Mouse (Mus musculus): ENCODE measurements at regions not wholly inside any gene's neighbourhood (a gene's known extent, or its start where the extent isn't known, plus 50 kb on each side); places are given as distances from the start of the nearest gene placed in this dataset.

DNA sequence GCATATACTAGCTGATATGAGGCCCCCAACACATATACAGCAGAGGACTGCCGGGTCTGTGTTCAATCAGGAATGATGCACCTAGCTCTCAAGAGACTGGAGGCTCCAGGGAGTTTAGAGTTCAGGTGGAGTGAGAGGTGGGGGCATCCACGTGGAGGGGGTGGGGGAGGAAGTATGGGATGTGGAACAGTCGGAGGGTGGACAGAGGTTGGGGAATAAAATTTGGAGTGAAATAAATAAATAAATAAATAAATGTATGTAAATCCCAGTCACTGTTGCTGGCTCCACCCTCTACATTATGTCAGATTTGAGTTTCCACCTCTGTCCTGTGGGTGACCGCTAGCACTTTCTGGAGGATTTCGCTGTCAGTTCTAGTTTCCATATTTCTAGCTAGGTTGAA lies 111.7 kb downstream of the Mbl2 start:
- H3K4me3 ChIP-seq = no peak overlapping the region
- H3K27ac ChIP-seq = no peak overlapping the region
- H3K4me2 ChIP-seq = no peak overlapping the region
- WGBS = 87% methylated on average over 5 of the region's 5 CpGs
- H3K4me1 ChIP-seq = no peaks in the 10 kb centered on the region
- H3K9me3 ChIP-seq = no peaks in the 10 kb centered on the region
- no peak for ATAC-seq (ENCODE audit: insufficient number of reproducible peaks, insufficient read depth, low FRiP score, low TSS enrichment, low read depth)
- H3K27me3 ChIP-seq = no peaks in the 10 kb centered on the region
- no peak overlapping the region for H3K9ac ChIP-seq
- no peaks in the 10 kb centered on the region for H3K36me3 ChIP-seq

DNA sequence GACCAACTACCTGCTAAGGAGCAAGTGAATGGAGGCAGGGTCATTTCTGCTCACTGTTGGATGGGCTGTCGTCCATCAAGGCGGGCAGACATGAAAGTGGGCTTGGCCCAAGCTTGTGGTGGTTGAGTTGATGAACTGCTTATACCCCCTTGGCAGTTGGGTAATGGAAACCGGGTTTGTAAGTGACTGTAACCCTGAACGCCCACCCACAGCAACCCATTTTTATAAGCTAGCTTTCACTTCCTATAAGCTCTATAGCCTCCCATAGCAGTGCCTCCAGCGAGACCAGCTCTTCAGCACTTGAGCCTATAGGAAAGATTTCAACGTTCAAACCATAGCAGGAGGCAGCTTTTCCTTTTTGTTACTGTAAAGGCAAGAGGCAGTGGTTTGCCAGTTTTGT lies 116.2 kb downstream of the Mbl2 start:
- H3K4me3 ChIP-seq = no peak overlapping the region
- no peaks in the 10 kb centered on the region for H3K4me1 ChIP-seq
- no peaks in the 10 kb centered on the region for H3K36me3 ChIP-seq
- H3K4me2 ChIP-seq = no peak overlapping the region
- no peak for ATAC-seq (ENCODE audit: insufficient number of reproducible peaks, insufficient read depth, low FRiP score, low TSS enrichment, low read depth)
- no peaks in the 10 kb centered on the region for H3K27me3 ChIP-seq
- 83% methylated on average over 6 of the region's 6 CpGs for WGBS
- no peak overlapping the region for H3K9ac ChIP-seq
- no peaks in the 10 kb centered on the region for H3K9me3 ChIP-seq
- H3K27ac ChIP-seq = no peak overlapping the region

- peaks cover 13% of the 10 kb centered on the region for H3K4me1 ChIP-seq
- no peak for ATAC-seq (ENCODE audit: insufficient number of reproducible peaks, insufficient read depth, low FRiP score, low TSS enrichment, low read depth)
- no peak overlapping the region for H3K9ac ChIP-seq
- H3K4me3 ChIP-seq = no peak overlapping the region
- H3K36me3 ChIP-seq = no peaks in the 10 kb centered on the region
- H3K27ac ChIP-seq = no peak overlapping the region
- no peaks in the 10 kb centered on the region for H3K27me3 ChIP-seq
- H3K9me3 ChIP-seq = no peaks in the 10 kb centered on the region
- no peak overlapping the region for H3K4me2 ChIP-seq
- 28% methylated on average over 4 of the region's 4 CpGs for WGBS
Measured at GRCm38 (mm10) chr19:30354981-30355380, 122.2 kb downstream of the Mbl2 start.

- ATAC-seq (ENCODE audit: insufficient number of reproducible peaks, insufficient read depth, low FRiP score, low TSS enrichment, low read depth) = no peak
- H3K27ac ChIP-seq = no peak overlapping the region
- H3K9ac ChIP-seq = no peak overlapping the region
- H3K36me3 ChIP-seq = no peaks in the 10 kb centered on the region
- WGBS = 27% methylated on average over 6 of the region's 6 CpGs
- H3K4me1 ChIP-seq = peaks cover 24% of the 10 kb centered on the region
- no peaks in the 10 kb centered on the region for H3K27me3 ChIP-seq
- no peak overlapping the region for H3K4me3 ChIP-seq
- no peak overlapping the region for H3K4me2 ChIP-seq
- H3K9me3 ChIP-seq = no peaks in the 10 kb centered on the region
Measured at GRCm38 (mm10) chr19:30358961-30359360, 126.2 kb downstream of the Mbl2 start.

- no peak for ATAC-seq (ENCODE audit: insufficient number of reproducible peaks, insufficient read depth, low FRiP score, low TSS enrichment, low read depth)
- no peaks in the 10 kb centered on the region for H3K27me3 ChIP-seq
- 27% methylated on average over 5 of the region's 5 CpGs for WGBS
- H3K27ac ChIP-seq = 0 out of 2 replicates have a peak overlapping the region, but pooled peaks have one; percentile 16
- no peak overlapping the region for H3K4me3 ChIP-seq
- 0 out of 2 replicates have a peak, but pooled peaks cover 4% of the 10 kb centered on the region for H3K4me1 ChIP-seq
- H3K4me2 ChIP-seq = no peak overlapping the region; the same call in 1 of the 2 replicates
- H3K9ac ChIP-seq = no peak overlapping the region
- H3K9me3 ChIP-seq = no peaks in the 10 kb centered on the region
- H3K36me3 ChIP-seq = no peaks in the 10 kb centered on the region
Measured at GRCm38 (mm10) chr19:30371901-30372300, 139.2 kb downstream of the Mbl2 start.

DNA sequence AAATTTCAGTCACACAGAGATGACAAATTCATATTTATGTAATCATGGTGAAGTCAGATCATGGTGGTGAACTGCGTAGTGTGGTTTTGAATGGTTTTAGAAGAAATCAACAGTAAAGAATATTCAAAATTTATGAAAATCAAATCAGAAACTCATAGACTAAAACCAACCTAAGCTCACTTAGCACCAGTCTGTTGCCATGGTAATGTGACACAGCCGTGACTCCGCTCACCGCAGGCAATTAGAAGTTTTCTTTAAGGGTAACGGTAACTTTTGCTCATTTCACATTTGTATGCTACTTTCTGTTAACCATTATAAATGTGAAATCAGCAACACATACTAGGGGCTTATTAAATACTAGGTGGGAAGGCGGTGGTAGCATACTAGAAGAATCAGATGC lies 147.0 kb downstream of the Mbl2 start:
- Histone ChIP-seq H3K36me3 (no peaks in the 10 kb centered on the region), H3K4me1 (peaks cover 7% of the 10 kb centered on the region; the same call in 1 of the 2 replicates), H3K4me2 (no peak overlapping the region), H3K27me3 (no peaks in the 10 kb centered on the region), H3K27ac (no peak overlapping the region), H3K9me3 (no peaks in the 10 kb centered on the region), H3K9ac (no peak overlapping the region), H3K4me3 (no peak overlapping the region)
- 54% methylated on average over 6 of the region's 6 CpGs for WGBS
- ATAC-seq (ENCODE audit: insufficient number of reproducible peaks, insufficient read depth, low FRiP score, low TSS enrichment, low read depth) = no peak

DNA sequence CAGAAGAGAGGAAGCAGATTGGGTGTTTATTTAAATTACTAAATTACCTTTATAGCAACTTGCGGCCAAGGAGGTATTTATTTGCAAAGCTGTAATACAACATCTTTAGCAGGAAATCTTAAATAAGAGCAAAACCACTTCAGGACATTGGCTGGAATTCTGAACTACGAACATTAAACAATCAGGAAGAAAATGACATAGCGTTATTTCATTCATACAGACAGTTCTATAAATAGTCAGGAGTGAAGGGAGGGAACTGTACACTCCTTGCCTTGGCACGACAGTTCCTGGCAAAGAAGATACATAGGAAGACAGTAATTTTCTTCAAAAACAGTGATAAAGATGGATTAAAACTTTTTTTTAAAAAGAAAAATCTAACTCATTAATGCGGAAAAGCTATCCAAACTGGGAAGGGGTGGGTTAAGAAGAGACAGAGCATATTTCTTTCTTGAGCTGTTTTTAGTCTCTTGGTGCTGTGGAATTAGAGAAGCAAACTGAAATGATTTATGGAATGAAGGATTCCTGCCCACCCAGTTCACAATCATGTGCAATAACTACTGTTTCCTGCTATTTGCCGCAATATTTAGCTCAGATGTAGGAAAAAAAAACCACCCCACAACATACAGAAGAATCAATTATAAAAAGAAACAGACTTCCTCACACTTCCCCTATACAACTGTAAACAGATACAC lies 147.9 kb downstream of the Mbl2 start:
- no peaks in the 10 kb centered on the region for H3K36me3 ChIP-seq
- H3K9me3 ChIP-seq = no peaks in the 10 kb centered on the region
- 43% methylated on average over 6 of the region's 6 CpGs for WGBS
- no peak overlapping the region for H3K4me2 ChIP-seq
- H3K4me1 ChIP-seq = peaks cover 7% of the 10 kb centered on the region; the same call in 1 of the 2 replicates
- H3K27me3 ChIP-seq = no peaks in the 10 kb centered on the region
- ATAC-seq (ENCODE audit: insufficient number of reproducible peaks, insufficient read depth, low FRiP score, low TSS enrichment, low read depth) = no peak
- no peak overlapping the region for H3K27ac ChIP-seq
- H3K9ac ChIP-seq = no peak overlapping the region
- no peak overlapping the region for H3K4me3 ChIP-seq

- Histone ChIP-seq H3K36me3 (no peaks in the 10 kb centered on the region), H3K27me3 (no peaks in the 10 kb centered on the region), H3K27ac (no peak overlapping the region), H3K4me1 (peaks cover 13% of the 10 kb centered on the region), H3K4me2 (no peak overlapping the region), H3K4me3 (no peak overlapping the region), H3K9me3 (peaks cover 3% of the 10 kb centered on the region; the same call in 1 of the 2 replicates), H3K9ac (no peak overlapping the region)
- ATAC-seq (ENCODE audit: insufficient number of reproducible peaks, insufficient read depth, low FRiP score, low TSS enrichment, low read depth) = no peak
- 18% methylated on average over 5 of the region's 5 CpGs for whole genome bisulfite sequencing
Measured at GRCm38 (mm10) chr19:30393791-30394190, 155.7 kb downstream of the Dkk1 start.

GRCm38 (mm10) chr19:30406943-30407342 lies 142.5 kb downstream of the Dkk1 start:
- no peak overlapping the region for H3K4me3 ChIP-seq
- WGBS = 83% methylated on average over 6 of the region's 6 CpGs
- no peaks in the 10 kb centered on the region for H3K27me3 ChIP-seq
- H3K4me2 ChIP-seq = no peak overlapping the region
- H3K4me1 ChIP-seq = no peaks in the 10 kb centered on the region; the same call in 1 of the 2 replicates
- ATAC-seq (ENCODE audit: insufficient number of reproducible peaks, insufficient read depth, low FRiP score, low TSS enrichment, low read depth) = no peak
- no peak overlapping the region for H3K9ac ChIP-seq
- no peak overlapping the region for H3K27ac ChIP-seq
- no peaks in the 10 kb centered on the region for H3K36me3 ChIP-seq
- H3K9me3 ChIP-seq = no peaks in the 10 kb centered on the region

DNA sequence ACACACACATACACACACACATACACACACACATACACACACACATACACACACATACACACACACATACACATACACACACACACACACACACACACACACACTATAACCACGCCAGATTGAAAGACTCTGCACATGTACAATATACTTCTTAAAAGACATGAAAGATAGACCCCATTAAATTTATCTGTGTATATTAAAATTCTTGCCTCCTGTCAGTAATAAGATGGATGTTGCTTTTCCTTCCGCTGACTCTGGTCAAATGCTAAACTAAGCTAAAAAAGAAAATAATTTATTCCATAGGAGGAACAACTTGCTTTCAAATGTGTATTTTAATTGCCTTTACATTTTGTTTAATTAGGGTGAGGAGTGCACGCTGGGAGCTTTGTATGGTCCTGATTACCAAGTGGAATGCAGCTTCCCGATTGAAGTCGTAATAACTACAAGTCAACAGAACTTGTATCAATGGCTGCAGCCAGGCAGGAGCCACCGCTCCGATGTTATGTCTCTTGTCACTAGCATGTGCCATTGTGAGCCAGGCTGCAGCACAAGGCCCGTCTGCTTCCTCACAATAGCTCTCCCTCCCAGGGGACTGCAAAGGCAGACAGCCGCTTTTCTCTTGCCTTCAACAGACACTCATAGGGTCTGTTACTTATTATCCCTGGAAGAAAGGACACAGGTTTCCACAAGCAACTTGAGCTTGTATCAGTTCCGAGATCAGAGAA lies 129.7 kb downstream of the Dkk1 start:
- Histone ChIP-seq H3K9me3 (no peaks in the 10 kb centered on the region), H3K4me2 (peak overlapping the region; percentile 31), H3K4me3 (no peak overlapping the region), H3K4me1 (peaks cover 21% of the 10 kb centered on the region), H3K36me3 (no peaks in the 10 kb centered on the region), H3K27ac (peak overlapping the region; percentile 68), H3K9ac (no peak overlapping the region), H3K27me3 (no peaks in the 10 kb centered on the region)
- ATAC-seq (ENCODE audit: insufficient number of reproducible peaks, insufficient read depth, low FRiP score, low TSS enrichment, low read depth) = no peak
- 12% methylated on average over 10 of the region's 10 CpGs for WGBS

GRCm38 (mm10) chr19:30425627-30426026 lies 123.8 kb downstream of the Dkk1 start:
- no peak overlapping the region for H3K4me3 ChIP-seq
- 78% methylated on average over 2 of the region's 2 CpGs for WGBS

DNA sequence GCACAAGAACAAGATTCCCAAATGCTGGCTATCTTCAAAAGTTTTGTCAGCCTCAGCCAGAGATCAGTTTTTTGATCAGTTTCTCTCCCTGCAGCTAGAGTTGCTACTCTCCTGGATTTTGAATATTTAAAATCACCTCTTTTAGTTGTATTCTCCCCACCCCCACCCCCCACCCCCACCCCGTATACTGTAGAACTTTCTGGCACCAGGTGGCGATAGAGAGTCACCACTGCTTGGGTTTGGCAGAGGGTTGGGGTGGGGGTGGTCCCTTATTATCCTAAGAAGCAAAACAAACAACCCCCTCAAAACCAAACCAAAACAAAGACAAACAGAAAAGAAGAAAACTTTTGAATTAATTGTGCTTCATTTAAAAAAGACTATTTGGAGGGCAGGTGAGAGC lies 122.0 kb downstream of the Dkk1 start:
- Histone ChIP-seq H3K9ac (no peak overlapping the region), H3K4me2 (no peak overlapping the region), H3K27me3 (no peaks in the 10 kb centered on the region), H3K27ac (no peak overlapping the region), H3K36me3 (no peaks in the 10 kb centered on the region), H3K4me1 (peaks cover 5% of the 10 kb centered on the region; the same call in 1 of the 2 replicates), H3K9me3 (no peaks in the 10 kb centered on the region), H3K4me3 (no peak overlapping the region)
- ATAC-seq (ENCODE audit: insufficient number of reproducible peaks, insufficient read depth, low FRiP score, low TSS enrichment, low read depth) = no peak
- WGBS = 5% methylated on average over 2 of the region's 2 CpGs

More at GRCm38 (mm10) chr19:30425627-30426026, 123.8 kb downstream of the Dkk1 start:
- Histone ChIP-seq H3K9ac (no peak overlapping the region), H3K27ac (no peak overlapping the region), H3K36me3 (no peaks in the 10 kb centered on the region), H3K4me2 (no peak overlapping the region), H3K4me1 (peaks cover 18% of the 10 kb centered on the region), H3K9me3 (no peaks in the 10 kb centered on the region), H3K27me3 (no peaks in the 10 kb centered on the region)
- no peak for ATAC-seq (ENCODE audit: insufficient number of reproducible peaks, insufficient read depth, low FRiP score, low TSS enrichment, low read depth)

Measured in embryonic facial prominence, embryonic 13.5 days (tissue).